18 mouse cellular contexts compared by ENCODE assay signal in the genomic region with DNA sequence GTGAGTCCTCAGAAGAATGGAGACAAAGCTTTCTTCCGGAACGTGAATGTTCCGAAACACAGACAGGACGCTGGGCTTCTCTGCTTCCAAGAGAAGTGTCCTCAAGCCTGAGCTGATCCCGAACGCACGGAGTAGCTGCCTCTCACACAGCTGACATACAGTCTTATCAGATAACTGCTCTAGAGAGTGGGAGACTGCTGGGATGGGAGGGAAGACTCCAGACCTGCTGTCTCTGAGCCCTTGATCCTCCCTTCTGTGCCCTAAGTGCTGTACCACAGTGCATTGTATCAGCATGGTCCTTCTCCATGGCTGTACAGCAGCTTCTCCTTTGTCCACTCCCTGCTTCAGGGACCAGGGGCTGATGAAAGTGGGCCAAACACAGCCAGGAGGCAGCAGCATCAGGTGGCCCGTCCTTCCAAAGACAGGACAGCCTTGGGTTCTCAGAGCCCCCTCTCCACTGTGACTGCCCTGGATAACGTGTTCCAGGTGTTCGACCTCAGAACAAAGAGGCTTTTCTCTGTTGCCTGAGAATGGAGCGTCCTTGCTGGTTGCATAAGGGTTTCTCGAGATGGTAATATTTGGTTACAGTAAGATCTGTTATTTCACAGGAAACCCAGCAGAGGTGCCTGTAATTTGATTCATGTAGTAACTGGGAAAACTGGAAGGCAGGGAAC. TPM values are rescaled to one million over a fixed set of nuclear protein-coding genes. Genes with fewer than 3 reads are reported as not detected.
DNase-seq lines count a peak whose midpoint lies in the region; ATAC-seq and TF ChIP-seq lines count a peak whose summit lies in the region.
"Had no signal": no experiment of that assay in that cellular context is flagged by ENCODE, and none has a peak within 500 bp of the region (broad histone marks: within the 10 kb centered on the region; RNA-seq: fewer than 3 reads in every experiment).

No protein-coding gene starts in this region.

- H3K4me1 ChIP-seq in hindbrain, embryonic 11.5 days (replicated peaks; ENCODE audit: control insufficient read depth, insufficient read depth, low read length): no peaks in the 10 kb centered on the region
- H3K4me1 ChIP-seq in hindbrain, postnatal 0 days (ENCODE audit: insufficient read depth, low read length): 0 out of 2 replicates have a peak, but pooled peaks cover 4% of the 10 kb centered on the region
- peaks cover 41% of the 10 kb centered on the region for H3K4me1 ChIP-seq in embryonic facial prominence, embryonic 12.5 days
- peaks cover 45% of the 10 kb centered on the region for H3K4me1 ChIP-seq in limb, embryonic 13.5 days
- H3K4me1 ChIP-seq: intestine, embryonic 15.5 days had no signal

- no peak overlapping the region for H3K4me3 ChIP-seq in hindbrain, embryonic 11.5 days (ENCODE audit: low read depth, low read length)
- H3K4me3 ChIP-seq in hindbrain, postnatal 0 days (ENCODE audit: low read length): no peak overlapping the region
- no peak overlapping the region for H3K4me3 ChIP-seq in embryonic facial prominence, embryonic 12.5 days
- H3K4me3 ChIP-seq in limb, embryonic 13.5 days: no peak overlapping the region
- H3K4me3 ChIP-seq: forebrain, embryonic 13.5 days; heart, embryonic 13.5 days; intestine, embryonic 15.5 days; midbrain, embryonic 15.5 days had no signal

- no peak for TF ChIP-seq CTCF in hindbrain, postnatal 0 days (IDR thresholded peaks at IDR 0.05; ENCODE audit: low read depth)

- no peaks in the 10 kb centered on the region for H3K9me3 ChIP-seq in hindbrain, embryonic 11.5 days (ENCODE audit: control insufficient read depth, low read length)
- no peaks in the 10 kb centered on the region for H3K9me3 ChIP-seq in hindbrain, postnatal 0 days (ENCODE audit: low read length)
- H3K9me3 ChIP-seq in embryonic facial prominence, embryonic 12.5 days: no peaks in the 10 kb centered on the region
- H3K9me3 ChIP-seq in limb, embryonic 13.5 days: no peaks in the 10 kb centered on the region
- H3K9me3 ChIP-seq: forebrain, embryonic 13.5 days; heart, embryonic 13.5 days; intestine, embryonic 15.5 days; midbrain, embryonic 15.5 days had no signal

- no peak for DNase-seq in hindbrain, embryonic 11.5 days (ENCODE audit: low spot score)
- no peak for DNase-seq in hindbrain, postnatal 0 days (ENCODE audit: low spot score)
- DNase-seq in retina, postnatal 1 day: peak; percentile 33
- no peak for DNase-seq in retina, embryonic 14.5 days (ENCODE audit: low spot score)
- no peak for DNase-seq in lung, postnatal 4 days
- DNase-seq: cerebellum, adult 9-11 months; heart, postnatal 4 days; kidney, postnatal 25 days; lung, adult 2 months; thymus, postnatal 25 days had no signal

- H3K27me3 ChIP-seq in hindbrain, embryonic 11.5 days (ENCODE audit: control insufficient read depth, insufficient read depth, low read length): no peaks in the 10 kb centered on the region
- no peaks in the 10 kb centered on the region for H3K27me3 ChIP-seq in hindbrain, postnatal 0 days (ENCODE audit: insufficient read depth, low read length)
- H3K27me3 ChIP-seq in embryonic facial prominence, embryonic 12.5 days: no peaks in the 10 kb centered on the region
- H3K27me3 ChIP-seq in limb, embryonic 13.5 days: 0 out of 2 replicates have a peak, but pooled peaks cover 3% of the 10 kb centered on the region
- H3K27me3 ChIP-seq: forebrain, embryonic 13.5 days; heart, embryonic 13.5 days; intestine, embryonic 15.5 days; midbrain, embryonic 15.5 days had no signal

- H3K27ac ChIP-seq in hindbrain, embryonic 11.5 days (ENCODE audit: low read depth, low read length): peak overlapping the region; percentile 31; the same call in 1 of the 2 replicates
- H3K27ac ChIP-seq in hindbrain, postnatal 0 days: no peak overlapping the region
- peak overlapping the region; percentile 78 for H3K27ac ChIP-seq in embryonic facial prominence, embryonic 12.5 days
- H3K27ac ChIP-seq in limb, embryonic 13.5 days: peak overlapping the region; percentile 44; the same call in 1 of the 2 replicates
- H3K27ac ChIP-seq: forebrain, embryonic 13.5 days; heart, embryonic 13.5 days; intestine, embryonic 15.5 days; midbrain, embryonic 15.5 days had no signal

- WGBS in hindbrain, embryonic 11.5 days: 61% methylated on average over 12 of the region's 12 CpGs
- 60% methylated on average over 12 of the region's 12 CpGs for WGBS in hindbrain, postnatal 0 days
- WGBS in embryonic facial prominence, embryonic 12.5 days: 40% methylated on average over 12 of the region's 12 CpGs
- WGBS in limb, embryonic 13.5 days: 49% methylated on average over 12 of the region's 12 CpGs

- H3K9ac ChIP-seq in hindbrain, embryonic 11.5 days (ENCODE audit: low read depth, low read length): no peak overlapping the region
- no peak overlapping the region for H3K9ac ChIP-seq in hindbrain, postnatal 0 days (replicated peaks; ENCODE audit: low read length)
- H3K9ac ChIP-seq in embryonic facial prominence, embryonic 12.5 days: no peak overlapping the region
- H3K9ac ChIP-seq in limb, embryonic 13.5 days: no peak overlapping the region
- H3K9ac ChIP-seq: forebrain, embryonic 13.5 days; heart, embryonic 13.5 days; intestine, embryonic 15.5 days; midbrain, embryonic 15.5 days had no signal

- ATAC-seq in hindbrain, embryonic 11.5 days (ENCODE audit: low FRiP score): no peak
- ATAC-seq in hindbrain, postnatal 0 days: no peak
- ATAC-seq in embryonic facial prominence, embryonic 12.5 days (ENCODE audit: insufficient number of reproducible peaks, insufficient read depth, low FRiP score, low TSS enrichment): 0 out of 2 replicates have a peak, but pooled peaks have one; percentile 6
- no peak for ATAC-seq in limb, embryonic 13.5 days (ENCODE audit: low FRiP score, low read depth)
- no peak for ATAC-seq in CD4-positive, CD25-positive, alpha-beta regulatory T cell, adult 4 months
- ATAC-seq: forebrain, embryonic 13.5 days; intestine, embryonic 15.5 days; midbrain, embryonic 15.5 days had no signal

- H3K36me3 ChIP-seq in hindbrain, embryonic 11.5 days (ENCODE audit: control insufficient read depth, insufficient read depth, low read length): no peaks in the 10 kb centered on the region
- H3K36me3 ChIP-seq in hindbrain, postnatal 0 days (ENCODE audit: insufficient read depth, low read length): no peaks in the 10 kb centered on the region
- no peaks in the 10 kb centered on the region for H3K36me3 ChIP-seq in embryonic facial prominence, embryonic 12.5 days
- no peaks in the 10 kb centered on the region for H3K36me3 ChIP-seq in limb, embryonic 13.5 days
- H3K36me3 ChIP-seq: heart, embryonic 13.5 days; intestine, embryonic 15.5 days; midbrain, embryonic 15.5 days had no signal

- H3K4me2 ChIP-seq in hindbrain, embryonic 11.5 days (replicated peaks; ENCODE audit: low read depth, low read length): no peak overlapping the region
- no peak overlapping the region for H3K4me2 ChIP-seq in hindbrain, postnatal 0 days (ENCODE audit: low read depth, low read length)
- H3K4me2 ChIP-seq in embryonic facial prominence, embryonic 12.5 days (replicated peaks): no peak overlapping the region
- no peak overlapping the region for H3K4me2 ChIP-seq in limb, embryonic 13.5 days (replicated peaks)
- H3K4me2 ChIP-seq: forebrain, embryonic 13.5 days; heart, embryonic 13.5 days; intestine, embryonic 15.5 days; liver, embryonic 11.5 days; midbrain, embryonic 15.5 days had no signal

RNA-seq across cellular contexts. Expression of a gene that starts 24.4 kb away (rescaled TPM):
- 1.3 and 4.2 TPM in 2 replicates for polyA plus RNA-seq in hindbrain, embryonic 11.5 days (2014; fragmentation: Nextera tagmentation; extraction: Ambion mirVana)
- 3.3 and 4.6 TPM in 2 replicates for total RNA-seq in hindbrain, postnatal 0 days (2014; rRNA removed)
- polyA plus RNA-seq in hindbrain, postnatal 0 days (2015; fragmentation: Nextera tagmentation; extraction: Ambion mirVana): 3.5 and 3.7 TPM in 2 replicates
- 39.5 and 56.9 TPM in 2 replicates for polyA plus RNA-seq in embryonic facial prominence, embryonic 12.5 days (2016; fragmentation: Nextera tagmentation; extraction: Ambion mirVana)
- polyA plus RNA-seq in limb, embryonic 13.5 days (2015; fragmentation: Nextera tagmentation; extraction: Ambion mirVana): 9.9 and 10.6 TPM in 2 replicates
- under 1 TPM in 1 of 2 experiments, not detected in 1; 0.50 TPM for polyA plus RNA-seq in CD4-positive, CD25-positive, alpha-beta regulatory T cell, adult 4 months (2017; shearing (Covaris generic))
